Mouse (Mus musculus): ENCODE results near the gene Cnnm2. TPM values are rescaled to one million over a fixed set of nuclear protein-coding genes. Genes with fewer than 3 reads are reported as not detected.

Gene Cnnm2
- total and polyA plus RNA-seq, 3 experiments = 4.0 to 10.7 TPM; not detected in 1

- TF ChIP-seq NRF1 (IDR thresholded peaks at IDR 0.05; ENCODE audit: insufficient read depth, low read depth, low read length, poor library complexity, severe bottlenecking) = no peak
- peak; percentile 47; the same call in 1 of the 2 replicates for TF ChIP-seq USF1 (IDR thresholded peaks at IDR 0.05; ENCODE audit: low read depth, low read length)
- peak; percentile 66; the same call in 1 of the 2 replicates for TF ChIP-seq GABPA (IDR thresholded peaks at IDR 0.05; ENCODE audit: low read depth, low read length)
- TF ChIP-seq MYC (IDR thresholded peaks at IDR 0.05; ENCODE audit: low read depth, low read length) = peak; percentile 92
Observed at GRCm38 (mm10) chr19:46887811-46888527, 126.6 kb downstream of the Cnnm2 start (continued).

- Histone ChIP-seq H3K79me2 (ENCODE audit: control insufficient read depth, insufficient read depth, low read length, poor library complexity) (no peaks in the 10 kb centered on the region), H3K4me1 (ENCODE audit: control insufficient read depth in 1 of 2, insufficient read depth in 2 of 2, low read length in 2 of 2) (peaks cover 14 to 31% of the 10 kb centered on the region in 2 experiments), H3K9ac (ENCODE audit: control insufficient read depth, low read depth, low read length, poor library complexity, severe bottlenecking) (no peak overlapping the region), H3K9me3 (replicated peaks; ENCODE audit: insufficient read depth, low read length) (no peaks in the 10 kb centered on the region), H3K27ac (ENCODE audit: control insufficient read depth, low read depth, low read length) (no peak overlapping the region), H3K36me3 (ENCODE audit: control insufficient read depth in 1 of 2, insufficient read depth in 2 of 2, low read length in 2 of 2) (peaks cover 32 to 35% of the 10 kb centered on the region in 2 experiments), H3K4me3 (ENCODE audit: control insufficient read depth in 1 of 2, insufficient read depth in 1 of 2, low read depth in 2 of 2, low read length in 2 of 2) (no peak overlapping the region), H3K27me3 (ENCODE audit: control insufficient read depth in 1 of 2, insufficient read depth in 2 of 2, low read length in 2 of 2) (no peaks in the 10 kb centered on the region)
- no peak for DNase-seq (ENCODE audit: low read depth, low spot score)
- TF ChIP-seq TCF12 (IDR thresholded peaks at IDR 0.05; ENCODE audit: low read depth, low read length) = no peak
- 0 out of 2 replicates have a peak, but pooled peaks have one; percentile 23 for TF ChIP-seq ZNF384 (IDR thresholded peaks at IDR 0.05; ENCODE audit: low read depth, low read length)
- TF ChIP-seq TBP (IDR thresholded peaks at IDR 0.05; ENCODE audit: low read depth, low read length) = no peak
Observed at GRCm38 (mm10) chr19:46889666-46890065, 128.3 kb downstream of the Cnnm2 start.

- no peak overlapping the region for H3K9ac ChIP-seq (ENCODE audit: control insufficient read depth, low read depth, low read length, poor library complexity, severe bottlenecking)
- no peaks in the 10 kb centered on the region for H3K79me2 ChIP-seq (ENCODE audit: control insufficient read depth, insufficient read depth, low read length, poor library complexity)
- H3K4me1 ChIP-seq (ENCODE audit: control insufficient read depth in 1 of 2, insufficient read depth in 2 of 2, low read length in 2 of 2) = peaks cover 14 to 31% of the 10 kb centered on the region in 2 experiments
- H3K27ac ChIP-seq (ENCODE audit: control insufficient read depth, low read depth, low read length) = peak overlapping the region; percentile 2; the same call in 1 of the 2 replicates
- no peaks in the 10 kb centered on the region for H3K9me3 ChIP-seq (replicated peaks; ENCODE audit: insufficient read depth, low read length)
- peak; percentile 49 to 74 for TF ChIP-seq EP300 (IDR thresholded peaks at IDR 0.05; ENCODE audit: low read depth in 1 of 2, low read length in 2 of 2)
- no peak for TF ChIP-seq ZNF384 (IDR thresholded peaks at IDR 0.05; ENCODE audit: low read depth, low read length)
- peak; percentile 44; the same call in 1 of the 2 replicates for TF ChIP-seq TAL1 (IDR thresholded peaks at IDR 0.05; ENCODE audit: low read length)
- TF ChIP-seq GATA1 (IDR thresholded peaks at IDR 0.05; ENCODE audit: low read depth, low read length) = peak; percentile 88
- peak; percentile 51; the same call in 1 of the 2 replicates for TF ChIP-seq TCF12 (IDR thresholded peaks at IDR 0.05; ENCODE audit: low read depth, low read length)
- DNase-seq (ENCODE audit: low read depth, low spot score) = peak; percentile 74
- H3K36me3 ChIP-seq (ENCODE audit: control insufficient read depth in 1 of 2, insufficient read depth in 2 of 2, low read length in 2 of 2) = peaks cover 32 to 39% of the 10 kb centered on the region in 2 experiments
- no peaks in the 10 kb centered on the region for H3K27me3 ChIP-seq (ENCODE audit: control insufficient read depth in 1 of 2, insufficient read depth in 2 of 2, low read length in 2 of 2)
- H3K4me3 ChIP-seq (ENCODE audit: control insufficient read depth in 1 of 2, insufficient read depth in 1 of 2, low read depth in 2 of 2, low read length in 2 of 2) = no peak overlapping the region
Observed at GRCm38 (mm10) chr19:46890657-46891056, 129.3 kb downstream of the Cnnm2 start.
